Mouse (Mus musculus) brain, adult 10 weeks (tissue): ENCODE measurements around the gene Wdr86. TPM values are rescaled to one million over a fixed set of nuclear protein-coding genes. Genes with fewer than 3 reads are reported as not detected.

Experiments
- polyA plus RNA-seq: library from polyadenylated mRNA; stranded (reverse); fragments of 350-450 nt; fragmentation: Illumina TruSeq; extraction: RNeasy Lipid Tissue Mini Kit (QIAGEN cat#74804); gene quantifications from one replicate; pipeline ENCODE4 v1.2.3, GENCODE M21; 2015; ENCODE audit warnings: low read depth, low replicate concordance

Wdr86 gene
- 2.1 TPM for polyA plus RNA-seq

DNA sequence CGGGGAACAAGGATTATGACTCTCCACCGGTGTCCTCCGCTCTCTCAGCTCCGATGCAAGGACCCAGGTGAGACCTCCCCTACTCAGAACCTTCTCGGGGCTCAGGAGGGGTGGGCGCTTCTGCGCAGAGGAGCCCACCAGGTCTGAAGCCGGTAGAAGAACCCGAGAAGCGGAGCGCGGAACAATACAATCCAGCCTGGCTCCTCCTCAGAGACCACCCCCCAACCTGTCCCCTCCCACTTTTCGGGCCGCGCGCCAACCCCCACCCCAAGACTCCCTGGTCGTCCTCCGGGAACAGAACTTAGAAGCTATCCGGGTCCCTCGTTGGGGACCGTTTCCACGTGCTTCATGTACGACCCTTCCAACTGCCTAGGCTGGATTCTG is at the start of gene Wdr86:
Wdr86 (minus strand) TSS at position 240 of the 384 bp plus-strand sequence.

DNA sequence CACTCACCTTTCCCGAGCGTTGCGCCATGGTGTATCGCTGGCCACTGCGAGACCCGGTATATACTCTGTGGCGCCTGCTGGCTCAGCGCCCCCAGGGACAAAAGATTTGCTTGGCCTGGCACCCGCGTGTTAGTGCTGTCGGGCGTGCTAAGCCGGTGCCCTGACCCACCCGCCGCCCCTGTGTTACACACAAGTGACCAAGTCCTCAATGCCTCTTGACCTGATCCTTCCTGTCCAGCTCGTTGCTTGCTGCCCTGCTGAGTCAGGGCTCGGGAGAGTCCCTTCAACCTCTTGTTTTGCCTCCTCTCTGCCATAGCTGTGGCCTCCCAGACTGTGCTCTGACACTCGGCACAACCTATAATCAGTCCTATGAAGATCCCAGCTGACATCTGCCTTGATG is 27.3 kb upstream of the Wdr86 start, which contains the start of gene Crygn:
Crygn (minus strand) TSS at position 193 of the 400 bp plus-strand sequence.

DNA sequence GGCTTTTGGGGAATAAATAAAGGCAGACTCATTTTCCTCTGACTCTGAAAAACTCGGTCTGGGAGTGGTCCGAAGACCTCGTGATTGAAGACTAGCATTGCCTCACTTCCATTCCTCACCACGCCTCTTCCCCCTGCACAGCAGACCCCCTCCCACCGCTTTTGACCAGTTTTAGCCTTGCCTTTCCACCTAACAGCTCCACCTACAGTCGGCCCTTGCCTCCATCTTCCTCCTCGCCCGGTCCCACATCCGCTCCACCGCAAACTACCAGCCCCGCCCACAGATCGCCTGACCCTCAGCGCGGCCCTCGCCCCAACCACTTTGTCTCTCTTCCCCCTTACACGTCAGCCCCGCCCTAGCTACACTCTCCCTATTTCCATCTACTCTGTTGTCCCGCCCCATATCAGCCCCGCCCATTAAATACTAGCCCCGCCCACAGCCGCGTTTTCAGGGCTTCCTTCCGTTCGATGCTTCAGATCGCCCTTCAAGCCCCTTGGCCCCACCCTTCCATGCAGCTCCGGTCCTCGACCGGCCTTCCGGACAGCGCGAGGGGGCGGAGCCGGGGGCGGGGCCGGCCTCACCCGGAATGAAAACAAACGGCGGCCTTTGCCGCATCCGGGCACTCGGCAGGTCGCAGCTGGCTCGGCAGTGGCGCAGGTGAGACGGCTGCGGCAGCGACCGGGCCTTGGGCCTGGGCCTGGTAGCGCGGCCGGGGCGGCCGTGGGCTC is 45.0 kb downstream of the Wdr86 start, which contains the start of gene Nub1:
Nub1 (plus strand) TSS at position 167 of the 728 bp plus-strand sequence.

Other genes with a start within 250 kb of the Wdr86 start
- gene Gbx1, start 203.5 kb downstream of the Wdr86 start, polyA plus RNA-seq, result 0.33 TPM
- gene Asb10, start 189.7 kb downstream of the Wdr86 start, polyA plus RNA-seq, result 0.24 TPM
- not detected for gene 4931409K22Rik, start 173.9 kb downstream of the Wdr86 start, polyA plus RNA-seq
- gene Abcf2, start 153.3 kb downstream of the Wdr86 start, polyA plus RNA-seq, result 99.2 TPM
- gene Chpf2, start 144.0 kb downstream of the Wdr86 start, polyA plus RNA-seq, result 25.9 TPM
- gene Smarcd3, start 106.3 kb downstream of the Wdr86 start, polyA plus RNA-seq, result 96.9 TPM
- 64.9 TPM for gene Nub1, start 45.2 kb downstream of the Wdr86 start, polyA plus RNA-seq
- gene Crygn, start 27.3 kb upstream of the Wdr86 start, polyA plus RNA-seq, result 2.5 TPM
- gene Rheb, start 111.9 kb upstream of the Wdr86 start, polyA plus RNA-seq, result 243 TPM